Mouse (Mus musculus) heart, embryonic 16.5 days (tissue): ENCODE measurements around the gene Arel1. TPM values are rescaled to one million over a fixed set of nuclear protein-coding genes. Genes with fewer than 3 reads are reported as not detected.

Experiments
- ATAC-seq: fragments of 200-750 bp; cut with Nextera tagmentation; replicated peaks from 2 replicates; pipeline ENCODE4 v1.8.0; 2017; ENCODE audit warnings: moderate number of reproducible peaks; ENCODE audit not compliant: insufficient read depth, low FRiP score; ENCODE audit errors: extremely low read depth
- H3K27ac ChIP-seq: fragments of 300-500 bp; sonication (generic); 2 replicates; pipeline ENCODE4 v1.5.1; 2014; ENCODE audit warnings: mild to moderate bottlenecking, low read length, control low read depth, moderate library complexity
- H3K27me3 ChIP-seq: fragments of 300-500 bp; sonication (generic); 2 replicates; pipeline ENCODE4 v1.6.1; 2014; ENCODE audit warnings: low read length, mixed read lengths; ENCODE audit not compliant: control insufficient read depth, insufficient read depth
- H3K36me3 ChIP-seq: fragments of 300-500 bp; sonication (generic); 2 replicates; pipeline ENCODE4 v1.6.1; 2014; ENCODE audit not compliant: control insufficient read depth, insufficient read depth
- H3K4me1 ChIP-seq: fragments of 300-500 bp; sonication (generic); 2 replicates; pipeline ENCODE4 v1.6.1; 2014; ENCODE audit warnings: low read length, mixed read lengths; ENCODE audit not compliant: control insufficient read depth, insufficient read depth
- H3K4me2 ChIP-seq: fragments of 300-500 bp; sonication (generic); 2 replicates; pipeline ENCODE4 v1.6.1; 2014; ENCODE audit warnings: low read depth, mild to moderate bottlenecking, control low read depth, low read length
- H3K4me3 ChIP-seq: fragments of 300-500 bp; sonication (generic); 2 replicates; pipeline ENCODE4 v1.5.1; 2014; ENCODE audit warnings: mild to moderate bottlenecking, control low read depth, low read length
- H3K9ac ChIP-seq: fragments of 300-500 bp; sonication (generic); 2 replicates; pipeline ENCODE4 v1.6.1; 2014; ENCODE audit warnings: low read length, control low read depth
- H3K9me3 ChIP-seq: fragments of 300-500 bp; sonication (generic); replicated peaks from 2 replicates; pipeline ENCODE4 v1.6.1; 2016; ENCODE audit warnings: low read length; ENCODE audit not compliant: control insufficient read depth
- WGBS: fragments of 180-500 bp; shearing (Covaris S2); extraction: QIAGEN DNeasy Blood & Tissue Kit; methylation state at CpG from one replicate; pipeline ENCODE4 v1.1.7; 2014; 5-methylcytosine and 5-hydroxymethylcytosine counted together
- polyA plus RNA-seq: library from polyadenylated mRNA; unstranded; fragments of >200 nt; fragmentation: Nextera tagmentation; extraction: Ambion mirVana; gene quantifications from 2 replicates; pipeline ENCODE4 v1.2.1, GENCODE M21; 2015

Gene Arel1
- polyA plus RNA-seq, 1 experiment from 2014 or later = 13.1 TPM

DNA sequence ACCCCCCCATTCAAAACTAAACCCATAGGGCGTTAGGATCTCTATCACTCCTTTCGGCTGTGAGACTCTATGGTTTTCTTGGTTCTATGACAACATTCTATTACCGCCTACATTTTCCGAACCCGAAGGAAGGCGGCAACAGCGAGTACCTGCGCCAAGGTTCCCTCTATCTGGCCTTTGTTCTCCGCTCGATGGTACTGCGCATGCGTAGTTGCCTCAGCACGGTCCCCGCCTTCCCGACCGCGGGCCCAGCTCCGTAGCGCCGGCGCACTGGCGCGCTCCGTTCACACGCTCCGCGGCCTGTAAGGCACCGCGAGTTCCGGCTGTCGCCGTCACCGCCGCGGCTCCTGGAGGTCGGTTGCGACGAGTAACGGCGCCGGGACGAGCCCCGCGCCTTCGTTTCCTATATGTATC, 25.4 kb upstream of the Arel1 start, which contains the start of gene Ylpm1:
Gene Ylpm1, plus strand, starts transcription at position 239 of the 414 bp plus-strand sequence.
- ATAC-seq = peak; percentile 97
- Histone ChIP-seq H3K4me1 (peaks cover 23% of the 10 kb centered on the region), H3K4me3 (peak within 1 kb of the TSS; percentile 98), H3K36me3 (no peaks in the 10 kb centered on the region), H3K9ac (peak within 1 kb of the TSS; percentile 99), H3K9me3 (no peaks in the 10 kb centered on the region), H3K27ac (peak within 1 kb of the TSS; percentile 87), H3K4me2 (peak within 1 kb of the TSS; percentile 99), H3K27me3 (no peaks in the 10 kb centered on the region)
- WGBS = under 1% methylated on average over 45 of the region's 45 CpGs

DNA sequence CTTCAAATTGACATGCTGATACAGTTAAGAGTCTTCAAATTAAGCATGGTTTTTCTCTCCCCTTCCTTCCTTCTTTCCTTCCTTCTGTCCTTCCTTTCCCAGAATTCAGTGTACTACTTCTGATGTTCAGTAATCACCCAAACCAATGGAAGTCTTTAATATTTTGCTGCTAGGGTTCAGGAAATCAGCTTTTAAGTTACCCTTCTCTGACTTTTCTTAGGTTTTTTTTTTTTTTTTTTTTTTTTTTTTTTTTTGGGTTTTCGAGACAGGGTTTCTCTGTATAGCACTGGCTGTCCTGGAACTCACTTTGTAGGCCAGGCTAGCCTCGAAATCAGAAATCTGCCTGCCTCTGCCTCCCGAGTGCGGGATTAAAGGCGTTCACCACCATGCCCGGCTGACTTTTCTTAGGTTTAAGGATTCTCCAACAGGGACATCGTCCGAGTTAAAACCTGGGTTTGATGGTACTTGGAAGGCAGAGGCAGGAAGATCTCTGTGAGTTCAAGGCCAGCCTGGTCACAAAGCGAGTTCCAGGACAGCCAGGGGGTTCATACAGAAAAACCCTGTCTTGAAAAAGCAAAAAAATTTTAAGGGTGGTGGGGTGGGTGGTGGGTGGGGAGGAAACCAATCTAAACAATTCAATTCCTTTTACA, 24.5 kb upstream of the Arel1 start:
- H3K4me3 ChIP-seq = peak overlapping the region; percentile 98
- no peaks in the 10 kb centered on the region for H3K27me3 ChIP-seq
- H3K4me2 ChIP-seq = peak overlapping the region; percentile 47; the same call in 1 of the 2 replicates
- H3K36me3 ChIP-seq = no peaks in the 10 kb centered on the region
- no peak for ATAC-seq
- peaks cover 23% of the 10 kb centered on the region for H3K4me1 ChIP-seq
- no peak overlapping the region for H3K27ac ChIP-seq
- H3K9ac ChIP-seq = peak overlapping the region; percentile 42; the same call in 1 of the 2 replicates
- H3K9me3 ChIP-seq = no peaks in the 10 kb centered on the region
- WGBS = 94% methylated on average over 8 of the region's 9 CpGs

DNA sequence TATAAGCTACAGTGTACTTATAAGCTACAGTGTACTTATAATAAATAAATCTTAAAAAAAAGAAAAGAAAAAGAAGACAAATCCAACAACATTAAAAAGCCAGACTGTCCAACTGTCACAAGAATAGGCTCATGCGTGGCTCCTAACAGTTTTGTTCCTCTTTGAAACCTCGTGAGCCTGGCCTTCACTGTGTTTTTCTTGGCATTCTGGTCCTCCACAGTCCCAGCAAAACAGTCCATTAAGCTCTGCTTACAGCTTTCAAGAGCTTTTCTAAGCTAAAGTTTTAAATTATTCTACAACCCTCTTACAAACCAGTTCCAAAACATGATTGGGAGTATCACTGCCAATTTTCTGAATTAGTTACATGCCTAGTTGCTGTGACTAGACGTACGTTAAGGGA, 18.8 kb upstream of the Arel1 start:
- Histone ChIP-seq H3K9me3 (no peaks in the 10 kb centered on the region), H3K4me1 (no peaks in the 10 kb centered on the region), H3K36me3 (no peaks in the 10 kb centered on the region), H3K27me3 (no peaks in the 10 kb centered on the region), H3K27ac (no peak overlapping the region), H3K9ac (no peak overlapping the region), H3K4me3 (no peak overlapping the region), H3K4me2 (no peak overlapping the region)
- ATAC-seq = no peak
- 57% methylated on average over 4 of the region's 4 CpGs for WGBS

DNA sequence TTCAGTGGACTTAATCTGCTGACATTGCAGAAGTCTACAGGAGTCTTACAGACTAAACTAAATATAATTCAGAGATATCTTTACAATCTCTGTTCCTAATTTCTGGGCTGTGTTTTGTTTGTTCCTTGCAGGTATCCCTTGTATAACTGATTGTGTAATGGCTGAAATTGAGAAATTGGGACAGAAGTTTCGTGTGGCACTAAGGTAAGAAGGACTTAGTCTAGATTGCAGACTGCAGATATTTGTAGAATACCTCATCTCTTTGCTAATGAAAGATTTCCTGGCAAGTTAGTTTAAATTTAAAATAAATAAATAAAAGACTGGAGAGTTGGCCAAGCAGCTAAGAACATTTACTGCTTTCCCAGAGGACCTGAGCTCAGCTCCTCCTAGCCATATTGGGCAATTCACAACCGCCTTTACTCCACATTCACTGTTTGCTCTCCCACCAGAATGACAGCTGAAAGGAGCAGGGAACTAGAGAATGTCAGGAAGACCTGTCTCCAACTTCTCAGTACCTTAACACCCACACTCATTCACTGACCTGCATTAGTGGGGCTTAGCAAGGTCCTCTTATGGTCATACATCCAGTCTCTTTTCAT, 8.7 kb upstream of the Arel1 start:
- no peak for ATAC-seq
- no peaks in the 10 kb centered on the region for H3K9me3 ChIP-seq
- no peaks in the 10 kb centered on the region for H3K27me3 ChIP-seq
- WGBS = 85% methylated on average over 2 of the region's 2 CpGs
- no peak overlapping the region for H3K4me2 ChIP-seq
- H3K9ac ChIP-seq = no peak overlapping the region
- no peak overlapping the region for H3K27ac ChIP-seq
- H3K4me1 ChIP-seq = no peaks in the 10 kb centered on the region
- H3K4me3 ChIP-seq = no peak overlapping the region
- peaks cover 43% of the 10 kb centered on the region for H3K36me3 ChIP-seq

DNA sequence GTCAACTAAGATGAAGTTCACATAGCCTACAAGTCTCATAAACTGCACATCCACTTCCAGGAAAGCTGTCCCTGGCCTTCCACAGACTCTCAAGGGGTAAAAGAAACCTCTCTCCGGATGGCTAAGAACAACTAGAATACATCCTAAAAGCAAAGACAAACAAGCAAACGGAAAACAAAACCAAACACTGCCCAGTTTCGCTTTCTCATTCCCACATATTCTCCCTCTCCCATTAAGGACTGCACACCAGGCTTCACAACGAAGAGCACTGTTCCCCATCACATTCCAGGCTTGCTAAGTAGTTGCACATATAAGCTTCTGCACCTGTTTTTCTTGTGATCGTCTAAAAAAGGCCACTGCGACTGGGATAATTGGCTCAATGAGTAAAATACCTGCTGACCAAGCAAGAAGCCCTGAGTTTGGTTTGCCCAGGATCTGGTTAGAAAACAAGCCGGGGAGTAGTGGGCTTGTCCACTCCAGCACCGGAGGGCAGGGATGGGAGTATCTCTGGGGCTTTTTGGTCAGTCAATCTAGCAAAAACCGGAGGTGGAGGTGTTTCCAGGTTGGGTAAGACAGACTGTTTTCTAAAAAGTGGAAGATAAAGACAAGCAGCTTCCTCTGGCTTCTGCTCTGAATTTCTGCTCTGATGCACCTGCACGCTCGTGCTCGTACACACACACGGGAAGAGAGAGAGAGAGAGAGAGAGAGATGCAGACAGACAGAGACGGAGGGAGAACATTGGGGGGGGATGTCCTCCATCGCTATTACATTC, 858 bp downstream of the Arel1 start:
- WGBS = 18% methylated on average over 15 of the region's 15 CpGs
- Histone ChIP-seq H3K36me3 (0 out of 2 replicates have a peak, but pooled peaks cover 6% of the 10 kb centered on the region), H3K27ac (no peak overlapping the region), H3K4me2 (peak overlapping the region; percentile 99), H3K4me1 (peaks cover 11% of the 10 kb centered on the region), H3K27me3 (no peaks in the 10 kb centered on the region), H3K4me3 (peak overlapping the region; percentile 87), H3K9me3 (no peaks in the 10 kb centered on the region), H3K9ac (peak overlapping the region; percentile 88)
- ATAC-seq = no peak

DNA sequence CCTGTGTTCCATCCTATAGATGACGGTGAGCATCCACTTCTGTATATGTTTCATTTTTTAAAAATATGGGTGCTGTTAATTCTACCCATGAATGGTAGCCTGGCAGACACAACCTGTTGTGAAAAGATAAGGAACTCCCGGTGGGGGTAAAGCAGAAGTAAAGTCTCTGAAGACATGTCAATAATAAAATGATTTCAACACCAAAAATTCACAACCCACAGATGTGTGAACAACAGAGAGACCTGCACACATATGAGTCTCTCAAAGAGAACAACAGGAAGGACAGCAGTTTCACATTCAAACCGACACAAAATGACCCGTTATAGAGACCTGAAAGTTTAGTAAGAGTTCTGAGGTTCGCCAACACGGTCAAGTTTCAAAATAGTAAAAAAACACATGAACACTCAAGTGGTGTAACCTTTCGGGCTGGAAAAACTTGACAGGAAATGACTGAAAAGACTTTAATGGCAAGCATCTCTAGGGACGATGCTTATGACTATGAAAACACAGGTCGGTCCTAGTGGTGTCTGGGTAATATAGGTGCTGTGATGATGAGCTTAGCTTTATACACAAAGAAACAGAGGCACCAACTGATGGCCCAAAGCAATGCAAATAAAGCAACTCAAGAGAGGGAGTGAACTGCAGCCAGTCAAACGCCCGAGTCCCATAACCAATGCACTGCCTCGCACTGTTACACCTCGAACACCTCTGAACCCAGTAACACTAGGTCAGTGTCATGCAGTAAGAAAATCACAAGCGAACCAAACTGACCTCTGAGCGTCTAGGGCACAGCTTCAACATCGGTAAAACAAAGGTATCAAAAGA, 1.7 kb downstream of the Arel1 start:
- peak overlapping the region; percentile 99 for H3K4me2 ChIP-seq
- 77% methylated on average over 16 of the region's 16 CpGs for WGBS
- peak overlapping the region; percentile 87 for H3K4me3 ChIP-seq
- no peaks in the 10 kb centered on the region for H3K9me3 ChIP-seq
- no peaks in the 10 kb centered on the region for H3K27me3 ChIP-seq
- ATAC-seq = no peak
- H3K4me1 ChIP-seq = peaks cover 11% of the 10 kb centered on the region
- H3K9ac ChIP-seq = peak overlapping the region; percentile 88
- H3K36me3 ChIP-seq = peaks cover 3% of the 10 kb centered on the region; the same call in 1 of the 2 replicates
- H3K27ac ChIP-seq = no peak overlapping the region

DNA sequence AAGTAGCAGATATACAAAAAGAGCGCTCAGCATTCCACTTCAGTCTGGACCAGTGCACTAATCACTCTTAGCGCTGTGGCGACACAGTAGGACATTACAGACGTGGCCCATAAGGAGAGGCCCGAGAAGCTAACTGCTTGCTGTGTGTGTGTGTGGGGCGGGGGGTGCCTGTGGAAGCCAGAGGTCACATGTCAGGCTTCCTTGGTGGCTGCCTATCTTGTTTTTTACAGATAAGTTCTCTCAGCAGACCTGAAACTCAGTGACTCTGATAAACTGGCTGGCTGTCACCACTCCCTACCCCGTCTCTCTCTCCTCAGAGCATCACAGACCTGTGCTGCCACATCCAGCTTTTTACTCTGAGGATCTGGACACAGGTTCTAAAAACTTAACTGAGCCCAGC, 8.1 kb downstream of the Arel1 start:
- no peaks in the 10 kb centered on the region; the same call in 1 of the 2 replicates for H3K36me3 ChIP-seq
- peak overlapping the region; percentile 37 for H3K4me2 ChIP-seq
- H3K27me3 ChIP-seq = no peaks in the 10 kb centered on the region
- H3K27ac ChIP-seq = peak overlapping the region; percentile 83
- H3K4me3 ChIP-seq = no peak overlapping the region
- peaks cover 10% of the 10 kb centered on the region for H3K4me1 ChIP-seq
- peak; percentile 77 for ATAC-seq
- 37% methylated on average over 7 of the region's 7 CpGs for WGBS
- H3K9me3 ChIP-seq = no peaks in the 10 kb centered on the region
- no peak overlapping the region for H3K9ac ChIP-seq

DNA sequence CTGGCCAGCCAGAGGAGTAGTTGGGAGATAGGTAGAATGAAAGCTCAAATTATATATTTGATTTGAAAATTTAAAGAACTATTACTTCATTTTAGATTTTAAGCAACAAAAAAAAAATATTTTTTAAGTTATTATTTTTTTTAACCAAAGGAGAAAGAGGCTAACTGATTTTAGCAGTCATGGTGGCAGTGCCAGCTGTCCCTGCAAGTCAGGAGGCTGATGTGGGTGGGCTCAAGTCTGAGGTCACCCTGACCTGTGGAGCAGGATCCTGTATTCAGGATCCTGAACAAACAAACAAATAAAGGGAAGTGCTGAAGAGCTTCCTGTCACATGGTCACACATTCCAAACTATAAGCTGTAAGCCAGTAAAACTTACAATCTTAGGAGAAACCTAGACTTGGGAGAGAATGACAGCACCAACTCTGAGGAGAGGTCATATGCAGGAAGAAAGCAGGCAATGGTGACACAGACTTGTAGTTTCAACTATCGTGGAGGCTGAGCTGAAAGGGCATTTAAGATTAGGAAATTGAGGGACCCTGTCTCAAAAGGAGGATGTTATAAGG, 11.8 kb downstream of the Arel1 start:
- ATAC-seq = no peak
- Histone ChIP-seq H3K4me1 (peaks cover 10% of the 10 kb centered on the region), H3K9ac (no peak overlapping the region), H3K27ac (no peak overlapping the region), H3K4me3 (no peak overlapping the region), H3K4me2 (no peak overlapping the region), H3K36me3 (peaks cover 2% of the 10 kb centered on the region; the same call in 1 of the 2 replicates), H3K9me3 (no peaks in the 10 kb centered on the region), H3K27me3 (no peaks in the 10 kb centered on the region)
- whole genome bisulfite sequencing = 70% methylated on average over 1 of the region's 1 CpGs
